Mouse (Mus musculus) kidney, adult 2 months (tissue): Measurements from ENCODE around the gene Serf2. TPM values are rescaled to one million over a fixed set of nuclear protein-coding genes. Genes with fewer than 3 reads are reported as not detected.
"Not testable (repeated sequence)": the region's sequence is repeated elsewhere in the genome, so short reads cannot be mapped to it uniquely, and the experiment has no call there.

ENCODE experiments used
- DNase-seq: peaks from one replicate; pipeline ENCODE4 v3.0.0; 2021
- H3K27ac ChIP-seq: fragments of 200-500 bp; 2 replicates; pipeline ENCODE4 v1.5.1; 2012; ENCODE audit warnings: low read depth, low read length, control low read depth, inconsistent platforms; ENCODE audit not compliant: insufficient read depth
- H3K27me3 ChIP-seq: fragments of 200-500 bp; replicated peaks from 2 replicates; pipeline ENCODE4 v1.6.1; 2012; ENCODE audit warnings: mild to moderate bottlenecking, moderate library complexity, low read length, inconsistent platforms; ENCODE audit not compliant: control insufficient read depth, insufficient read depth
- H3K36me3 ChIP-seq: fragments of 200-500 bp; 2 replicates; pipeline ENCODE4 v1.6.1; 2012; ENCODE audit warnings: mild to moderate bottlenecking, moderate library complexity, low read length, inconsistent platforms; ENCODE audit not compliant: control insufficient read depth, insufficient read depth
- H3K4me1 ChIP-seq: fragments of 200-500 bp; 2 replicates; pipeline ENCODE4 v1.6.1; 2011; ENCODE audit warnings: low read length; ENCODE audit not compliant: control insufficient read depth, insufficient read depth
- H3K4me3 ChIP-seq: fragments of 200-500 bp; 2 replicates; pipeline ENCODE4 v1.5.1; 2011; ENCODE audit warnings: mild to moderate bottlenecking, low read depth, low read length, control low read depth; ENCODE audit not compliant: insufficient read depth
- CTCF ChIP-seq: fragments of 200-500 bp; conservative IDR thresholded peaks from 2 replicates; pipeline ENCODE4 v1.5.1; 2011; ENCODE audit warnings: low read depth, mild to moderate bottlenecking, control low read depth, low read length, moderate library complexity, mixed read lengths; ENCODE audit not compliant: insufficient read depth, insufficient read length
- POLR2A ChIP-seq: fragments of 200-500 bp; IDR thresholded peaks from one replicate; pipeline ENCODE4 v1.6.1; 2011; ENCODE audit warnings: low read depth, low read length, control low read depth
- WGBS: fragments of 180-500 bp; shearing (Covaris S2); methylation state at CpG from one replicate; pipeline ENCODE4 v1.1.7; 2018; 5-methylcytosine and 5-hydroxymethylcytosine counted together
- polyA plus RNA-seq: library from polyadenylated mRNA; depleted of rRNA; stranded (reverse); fragments of >200 nt; gene quantifications from 2 replicates; pipeline ENCODE4 v1.2.3, GENCODE M21; 2012

Serf2 gene
- polyA plus RNA-seq, 1 experiment: 400 TPM

GRCm38 (mm10) chr2:121474180-121474535, 25.2 kb downstream of the Serf2 start:
- H3K4me3 ChIP-seq: peak overlapping the region; percentile 95
- 26% methylated on average over 8 of the region's 8 CpGs for WGBS
- DNase-seq: no peak
- H3K36me3 ChIP-seq: no peaks in the 10 kb centered on the region
- TF ChIP-seq CTCF: no peak
- no peak for TF ChIP-seq POLR2A
- H3K4me1 ChIP-seq: no peaks in the 10 kb centered on the region; the same call in 1 of the 2 replicates
- peak overlapping the region; percentile 43; the same call in 1 of the 2 replicates for H3K27ac ChIP-seq
- H3K27me3 ChIP-seq: no peaks in the 10 kb centered on the region

- not testable (repeated sequence) for H3K27ac ChIP-seq, DNase-seq, H3K36me3 ChIP-seq, H3K4me1 ChIP-seq, H3K27me3 ChIP-seq, H3K4me3 ChIP-seq
- WGBS: 92% methylated on average over 2 of the region's 2 CpGs
Measured at GRCm38 (mm10) chr2:121475306-121475705, 26.3 kb downstream of the Serf2 start.

- Histone ChIP-seq H3K4me1 (no peaks in the 10 kb centered on the region), H3K36me3 (no peaks in the 10 kb centered on the region), H3K27ac (no peak overlapping the region), H3K4me3 (no peak overlapping the region), H3K27me3 (no peaks in the 10 kb centered on the region)
- WGBS: 96% methylated on average over 3 of the region's 3 CpGs
- DNase-seq: no peak
- TF ChIP-seq CTCF: no peak
- TF ChIP-seq POLR2A: no peak
Measured at GRCm38 (mm10) chr2:121477491-121478266, 28.7 kb downstream of the Serf2 start.

- peak; percentile 42 for DNase-seq
- TF ChIP-seq CTCF: peak; percentile 78
- TF ChIP-seq POLR2A: no peak
- 44% methylated on average over 3 of the region's 3 CpGs for WGBS
Measured at GRCm38 (mm10) chr2:121480498-121480897, 31.5 kb downstream of the Serf2 start.

GRCm38 (mm10) chr2:121480916-121481315, 31.9 kb downstream of the Serf2 start:
- H3K27me3 ChIP-seq, H3K27ac ChIP-seq, H3K4me3 ChIP-seq, H3K4me1 ChIP-seq, H3K36me3 ChIP-seq, DNase-seq: not testable (repeated sequence)
- 82% methylated on average over 13 of the region's 13 CpGs for WGBS

More at GRCm38 (mm10) chr2:121480498-121480897, 31.5 kb downstream of the Serf2 start:
- H3K27me3 ChIP-seq: no peaks in the 10 kb centered on the region
- H3K4me3 ChIP-seq: no peak overlapping the region
- no peaks in the 10 kb centered on the region for H3K36me3 ChIP-seq
- no peaks in the 10 kb centered on the region for H3K4me1 ChIP-seq
- H3K27ac ChIP-seq: no peak overlapping the region

- 48% methylated on average over 8 of the region's 8 CpGs for WGBS
- no peak for DNase-seq
- no peak for TF ChIP-seq POLR2A
- no peak for TF ChIP-seq CTCF
- H3K36me3 ChIP-seq: no peaks in the 10 kb centered on the region
- no peaks in the 10 kb centered on the region for H3K27me3 ChIP-seq
- H3K4me3 ChIP-seq: no peak overlapping the region
- H3K4me1 ChIP-seq: no peaks in the 10 kb centered on the region
- no peak overlapping the region for H3K27ac ChIP-seq
Measured at GRCm38 (mm10) chr2:121483576-121483975, 34.6 kb downstream of the Serf2 start.

GRCm38 (mm10) chr2:121484403-121484802, 35.4 kb downstream of the Serf2 start:
- H3K27me3 ChIP-seq, H3K27ac ChIP-seq, H3K4me1 ChIP-seq, DNase-seq, H3K36me3 ChIP-seq, H3K4me3 ChIP-seq: not testable (repeated sequence)
- 96% methylated on average over 2 of the region's 2 CpGs for WGBS

- WGBS: 88% methylated on average over 3 of the region's 6 CpGs
- not testable (repeated sequence) for H3K4me3 ChIP-seq, H3K4me1 ChIP-seq, H3K27me3 ChIP-seq, DNase-seq, H3K36me3 ChIP-seq, H3K27ac ChIP-seq
Measured at GRCm38 (mm10) chr2:121501550-121501949, 52.6 kb downstream of the Serf2 start.
